Mouse (Mus musculus) midbrain, embryonic 16.5 days (tissue): ENCODE data around the gene Cdk14. TPM values are rescaled to one million over a fixed set of nuclear protein-coding genes. Genes with fewer than 3 reads are reported as not detected.
A peak's percentile ranks its signal among the peaks of the same experiment; 100 is the strongest.

ENCODE experiments used
- ATAC-seq: fragments of 200-750 bp; cut with Nextera tagmentation; 2 replicates; pipeline ENCODE4 v1.8.0; 2017; ENCODE audit warnings: moderate TSS enrichment
- H3K27ac ChIP-seq: fragments of 300-500 bp; sonication (generic); 2 replicates; pipeline ENCODE4 v1.5.1; 2014; ENCODE audit warnings: mild to moderate bottlenecking, low read length, mixed read lengths
- H3K27me3 ChIP-seq: fragments of 300-500 bp; sonication (generic); 2 replicates; pipeline ENCODE4 v1.6.1; 2014; ENCODE audit warnings: low read depth, low read length, mixed read lengths; ENCODE audit not compliant: control insufficient read depth, insufficient read depth
- H3K36me3 ChIP-seq: fragments of 300-500 bp; sonication (generic); 2 replicates; pipeline ENCODE4 v1.6.1; 2014; ENCODE audit warnings: mild to moderate bottlenecking, low read length, moderate library complexity, mixed read lengths; ENCODE audit not compliant: control insufficient read depth, insufficient read depth
- H3K4me1 ChIP-seq: fragments of 300-500 bp; sonication (generic); 2 replicates; pipeline ENCODE4 v1.6.1; 2014; ENCODE audit warnings: mild to moderate bottlenecking, low read length, mixed read lengths; ENCODE audit not compliant: control insufficient read depth, insufficient read depth
- H3K4me2 ChIP-seq: fragments of 300-500 bp; sonication (generic); 2 replicates; pipeline ENCODE4 v1.6.1; 2014; ENCODE audit warnings: mild to moderate bottlenecking, low read length, mixed read lengths
- H3K4me3 ChIP-seq: fragments of 300-500 bp; sonication (generic); 2 replicates; pipeline ENCODE4 v1.5.1; 2014; ENCODE audit warnings: low read depth, mild to moderate bottlenecking, low read length, moderate library complexity, mixed read lengths
- H3K9ac ChIP-seq: fragments of 300-500 bp; sonication (generic); 2 replicates; pipeline ENCODE4 v1.6.1; 2014; ENCODE audit warnings: low read depth, low read length, mixed read lengths
- H3K9me3 ChIP-seq: fragments of 300-500 bp; sonication (generic); replicated peaks from 2 replicates; pipeline ENCODE4 v1.6.1; 2014; ENCODE audit warnings: mild to moderate bottlenecking, low read length, mixed read lengths; ENCODE audit not compliant: control insufficient read depth, poor library complexity, severe bottlenecking
- WGBS: fragments of 180-500 bp; shearing (Covaris S2); extraction: QIAGEN DNeasy Blood & Tissue Kit; methylation state at CpG from one replicate; pipeline ENCODE4 v1.1.7; 2014; 5-methylcytosine and 5-hydroxymethylcytosine counted together
- polyA plus RNA-seq: library from polyadenylated mRNA; unstranded; fragments of >200 nt; fragmentation: Nextera tagmentation; extraction: Ambion mirVana; gene quantifications from 2 replicates; pipeline ENCODE4 v1.2.1, GENCODE M21; 2015

Gene Cdk14
- polyA plus RNA-seq, 1 experiment from 2014 or later, result 44.6 TPM

DNA sequence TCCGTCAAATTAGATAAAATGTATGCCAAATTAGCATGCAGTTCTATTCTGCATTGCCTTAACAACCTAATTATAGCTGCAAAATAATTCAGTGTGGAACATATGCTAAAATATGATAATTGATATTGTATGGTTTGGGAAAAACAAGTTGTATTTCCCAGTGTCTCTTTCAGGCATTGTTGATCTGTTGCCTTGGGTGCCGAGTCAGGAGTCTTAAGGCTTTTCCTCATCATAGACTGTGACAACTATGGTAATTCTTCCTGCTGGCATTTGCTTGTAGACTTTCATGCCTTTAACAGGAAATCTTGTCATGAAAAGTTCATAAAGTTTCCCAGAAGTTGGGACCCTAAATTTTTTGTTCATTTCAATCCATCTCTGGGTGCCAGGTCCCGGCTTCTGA is 641.8 kb downstream of the Cdk14 start:
- no peak overlapping the region for H3K4me3 ChIP-seq
- no peaks in the 10 kb centered on the region for H3K36me3 ChIP-seq
- no peak overlapping the region for H3K9ac ChIP-seq
- H3K27ac ChIP-seq, result no peak overlapping the region
- no peaks in the 10 kb centered on the region for H3K27me3 ChIP-seq
- 70% methylated on average over 3 of the region's 3 CpGs for WGBS
- H3K4me2 ChIP-seq, result no peak overlapping the region
- no peaks in the 10 kb centered on the region for H3K9me3 ChIP-seq
- no peak for ATAC-seq
- H3K4me1 ChIP-seq, result no peaks in the 10 kb centered on the region

DNA sequence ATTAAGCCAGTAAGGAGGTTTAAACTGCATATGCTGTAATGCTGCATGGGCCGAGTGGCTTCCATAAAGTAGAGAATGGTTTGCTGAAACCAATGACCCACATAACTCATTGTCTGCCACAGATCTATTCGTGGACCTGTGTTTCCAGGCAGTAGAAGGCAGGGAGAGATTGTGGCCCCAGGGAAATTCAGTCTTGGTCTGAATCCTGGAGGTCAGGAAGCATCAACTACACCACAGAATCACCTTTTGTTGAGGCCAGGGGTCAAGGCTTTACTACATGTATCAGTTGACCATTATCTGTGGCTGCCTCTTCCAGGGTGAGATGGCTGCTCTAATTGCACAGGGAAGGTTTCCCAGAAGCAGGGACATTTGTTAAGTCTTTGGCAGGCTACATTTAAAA is 643.6 kb downstream of the Cdk14 start:
- Histone ChIP-seq H3K9ac (no peak overlapping the region), H3K27ac (no peak overlapping the region), H3K4me3 (no peak overlapping the region), H3K9me3 (no peaks in the 10 kb centered on the region), H3K4me1 (no peaks in the 10 kb centered on the region), H3K27me3 (no peaks in the 10 kb centered on the region), H3K36me3 (no peaks in the 10 kb centered on the region), H3K4me2 (no peak overlapping the region)
- no peak for ATAC-seq
- WGBS, result 85% methylated on average over 2 of the region's 2 CpGs

DNA sequence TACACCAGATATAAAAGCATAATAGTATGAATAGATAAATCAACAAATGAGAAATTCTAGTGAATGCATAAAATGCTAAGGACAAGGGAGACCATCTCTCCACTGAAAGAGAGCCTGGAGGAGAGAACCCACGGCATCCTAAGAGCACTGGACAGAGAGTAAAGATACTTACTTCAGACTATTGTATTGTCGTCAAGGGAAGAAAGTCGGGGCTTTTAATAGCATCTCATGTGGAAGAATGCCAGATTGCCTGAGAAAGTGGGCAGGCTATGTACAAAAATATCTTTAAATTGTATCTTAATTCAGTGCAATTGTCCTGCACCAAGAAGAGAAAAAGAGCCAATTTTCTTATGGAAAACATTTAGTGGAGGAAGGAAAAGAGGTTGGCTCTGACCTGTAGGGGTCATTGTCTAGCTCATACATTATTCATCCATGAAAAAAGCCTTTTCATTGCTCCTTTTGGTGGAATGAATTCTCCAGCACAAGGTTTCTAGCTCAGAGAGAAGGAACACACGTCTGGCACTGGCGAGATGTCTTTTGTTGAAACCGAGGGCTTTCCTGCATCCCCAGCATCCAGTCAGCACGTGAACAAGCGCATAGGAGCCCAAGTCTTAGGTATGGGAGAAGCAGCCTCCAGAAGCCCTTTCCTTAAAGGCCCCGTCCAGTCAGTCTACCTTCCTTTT is 646.9 kb downstream of the Cdk14 start:
- Histone ChIP-seq H3K27ac (peak overlapping the region; percentile 22; the same call in 1 of the 2 replicates), H3K4me2 (no peak overlapping the region), H3K9ac (no peak overlapping the region), H3K27me3 (no peaks in the 10 kb centered on the region), H3K36me3 (no peaks in the 10 kb centered on the region), H3K9me3 (no peaks in the 10 kb centered on the region), H3K4me3 (no peak overlapping the region), H3K4me1 (no peaks in the 10 kb centered on the region)
- 17% methylated on average over 9 of the region's 9 CpGs for WGBS
- ATAC-seq, result no peak

DNA sequence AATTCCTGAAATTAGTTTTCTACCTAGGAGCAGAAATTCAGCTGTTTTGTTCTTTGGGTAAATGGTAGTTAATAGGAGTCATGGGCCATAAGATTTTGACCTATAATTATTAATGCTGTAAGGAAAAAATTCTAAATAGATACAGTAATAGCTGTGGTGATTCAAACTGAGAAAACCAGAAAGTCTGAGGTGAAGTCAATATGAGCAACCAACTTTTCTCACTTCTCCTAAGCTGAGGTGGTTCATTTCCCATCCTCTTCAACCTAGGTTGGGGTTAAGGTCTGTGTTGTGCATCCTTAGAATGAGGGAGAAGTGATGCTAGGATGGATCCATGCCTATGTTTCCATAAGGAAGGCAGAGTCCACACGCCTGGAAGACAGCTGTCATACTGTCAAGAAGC is 649.5 kb downstream of the Cdk14 start:
- H3K4me1 ChIP-seq, result no peaks in the 10 kb centered on the region
- no peak overlapping the region for H3K27ac ChIP-seq
- 84% methylated on average over 1 of the region's 1 CpGs for WGBS
- H3K4me3 ChIP-seq, result no peak overlapping the region
- no peaks in the 10 kb centered on the region for H3K36me3 ChIP-seq
- ATAC-seq, result no peak
- H3K9me3 ChIP-seq, result no peaks in the 10 kb centered on the region
- H3K4me2 ChIP-seq, result no peak overlapping the region
- H3K9ac ChIP-seq, result no peak overlapping the region
- no peaks in the 10 kb centered on the region for H3K27me3 ChIP-seq

DNA sequence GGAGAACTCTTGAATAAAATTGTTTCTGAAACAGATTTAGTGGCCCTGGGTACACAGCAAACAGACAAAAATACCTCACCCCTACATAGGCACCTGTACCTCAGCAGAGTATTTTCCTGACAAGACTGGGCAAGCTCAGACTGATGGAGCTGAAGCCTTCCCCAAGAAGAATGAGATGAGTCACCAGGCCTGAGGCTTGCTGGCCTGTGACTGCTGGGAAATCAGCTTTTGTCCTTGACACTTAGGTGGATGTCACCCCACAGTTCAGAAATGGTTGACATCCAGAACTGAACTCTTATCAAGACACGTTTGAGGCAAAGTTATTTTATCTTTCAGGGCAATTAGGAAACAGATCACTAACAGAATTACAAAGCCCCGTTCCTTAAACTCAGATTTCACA is 652.2 kb downstream of the Cdk14 start:
- H3K36me3 ChIP-seq, result no peaks in the 10 kb centered on the region
- no peaks in the 10 kb centered on the region for H3K27me3 ChIP-seq
- H3K4me2 ChIP-seq, result no peak overlapping the region
- H3K4me1 ChIP-seq, result no peaks in the 10 kb centered on the region
- H3K4me3 ChIP-seq, result no peak overlapping the region
- H3K9ac ChIP-seq, result no peak overlapping the region
- 69% methylated on average over 2 of the region's 2 CpGs for WGBS
- H3K9me3 ChIP-seq, result no peaks in the 10 kb centered on the region
- H3K27ac ChIP-seq, result no peak overlapping the region
- no peak for ATAC-seq

DNA sequence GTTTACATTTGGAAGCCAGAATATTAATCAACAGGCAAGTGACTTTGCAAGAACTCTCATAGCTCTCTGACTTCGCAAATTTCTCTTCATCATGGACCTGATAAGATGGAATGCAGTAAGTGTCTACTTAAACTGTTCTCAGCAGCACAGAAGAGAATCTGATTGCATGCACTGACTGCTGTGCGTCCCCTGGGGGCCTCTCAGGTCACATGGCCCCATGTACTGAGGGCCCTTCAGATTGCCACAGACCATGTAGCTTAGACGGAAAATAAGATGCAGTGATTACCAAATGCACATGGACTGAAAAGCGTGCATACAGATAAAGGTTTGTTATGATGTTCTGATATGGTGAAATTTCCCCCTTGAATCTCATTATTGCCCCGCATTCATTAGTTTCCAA is 653.4 kb downstream of the Cdk14 start:
- no peaks in the 10 kb centered on the region for H3K4me1 ChIP-seq
- no peak overlapping the region for H3K9ac ChIP-seq
- no peaks in the 10 kb centered on the region for H3K27me3 ChIP-seq
- WGBS, result 74% methylated on average over 5 of the region's 5 CpGs
- H3K4me2 ChIP-seq, result no peak overlapping the region
- H3K9me3 ChIP-seq, result no peaks in the 10 kb centered on the region
- H3K27ac ChIP-seq, result no peak overlapping the region
- no peak overlapping the region for H3K4me3 ChIP-seq
- ATAC-seq, result no peak
- no peaks in the 10 kb centered on the region for H3K36me3 ChIP-seq

DNA sequence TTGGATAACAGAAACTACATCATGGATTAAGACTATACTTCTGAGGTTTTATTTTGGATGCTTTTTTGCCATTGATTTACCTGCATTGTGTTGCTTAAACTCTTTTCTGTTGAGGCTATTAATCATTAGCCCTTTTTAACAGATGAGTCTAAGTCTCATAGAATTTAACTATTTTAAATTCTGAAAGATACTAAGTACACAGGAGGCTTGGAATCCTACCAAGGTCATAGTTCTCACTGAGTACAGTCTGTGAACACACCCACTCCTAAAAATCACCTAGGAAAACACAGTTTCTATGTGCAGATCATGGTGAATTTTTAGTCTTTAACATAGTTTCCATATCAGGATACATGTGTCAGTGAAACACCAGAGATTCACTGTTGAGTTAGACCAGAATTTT is 658.2 kb downstream of the Cdk14 start:
- Histone ChIP-seq H3K4me3 (no peak overlapping the region), H3K9me3 (no peaks in the 10 kb centered on the region), H3K4me2 (no peak overlapping the region), H3K36me3 (no peaks in the 10 kb centered on the region), H3K27ac (no peak overlapping the region), H3K4me1 (peaks cover 9% of the 10 kb centered on the region), H3K27me3 (no peaks in the 10 kb centered on the region), H3K9ac (no peak overlapping the region)
- no peak for ATAC-seq

DNA sequence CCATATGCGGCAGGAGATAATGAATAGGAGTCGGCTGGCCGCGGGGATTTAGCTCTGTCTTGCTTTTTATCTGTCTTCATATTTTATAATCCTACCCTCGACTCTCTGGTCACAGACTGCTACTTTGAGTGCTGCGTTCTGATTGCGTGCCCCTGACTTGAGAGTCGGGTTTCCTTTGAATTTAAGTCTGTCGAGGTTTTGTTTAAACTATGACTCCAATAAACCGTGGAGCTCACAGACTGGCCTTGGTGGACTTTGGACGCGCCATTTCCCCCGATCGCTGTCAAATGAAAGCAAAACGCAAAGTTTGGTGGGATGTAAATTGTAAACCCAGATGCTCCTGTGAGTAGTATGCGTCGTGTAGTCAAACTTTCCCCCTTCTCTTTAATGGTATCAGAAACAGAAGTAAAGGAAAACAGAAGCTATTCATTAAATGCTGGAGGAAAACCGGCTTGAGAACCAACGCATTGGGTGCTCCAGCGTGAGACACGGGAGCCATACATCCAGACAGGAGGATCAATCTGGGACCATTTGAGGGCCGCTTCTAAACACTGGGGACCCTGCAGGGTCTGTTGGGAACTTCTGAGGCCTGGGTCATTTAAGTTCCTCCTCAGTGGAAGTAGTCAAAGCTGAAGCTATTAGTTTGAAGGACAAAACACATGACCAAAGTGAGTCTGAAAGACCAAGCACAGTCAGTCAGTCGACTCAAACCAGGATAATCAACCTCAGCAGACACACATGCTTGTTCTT is 661.6 kb downstream of the Cdk14 start:
- no peak for ATAC-seq

DNA sequence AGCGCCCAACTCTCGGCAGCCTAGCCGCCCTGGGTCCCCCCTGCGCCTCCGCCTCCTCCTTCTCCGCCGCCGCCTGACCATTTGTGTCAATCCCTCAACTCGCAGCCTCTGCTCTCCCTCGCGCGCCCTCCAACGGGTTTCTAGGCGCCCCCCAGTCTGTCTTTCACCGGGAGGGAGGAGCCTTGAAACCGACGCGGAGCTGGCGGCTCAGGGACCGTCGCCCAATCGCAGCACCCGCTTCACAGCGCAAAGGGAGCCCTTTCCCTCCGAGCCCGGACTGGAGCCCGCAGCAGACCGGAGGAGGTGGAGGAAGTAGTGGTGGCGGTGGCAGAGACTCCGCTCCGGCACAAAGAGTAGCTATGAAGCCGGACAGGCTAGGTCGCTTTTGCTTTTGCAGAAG is 662.2 kb downstream of the Cdk14 start, which contains the start of gene Fzd1:
Gene Fzd1 (minus strand): TSS at position 134 of the 400 bp plus-strand sequence.
- Histone ChIP-seq H3K9ac (peak within 1 kb of the TSS; percentile 96), H3K36me3 (no peaks in the 10 kb centered on the region), H3K4me1 (peaks cover 9% of the 10 kb centered on the region), H3K27ac (peak within 1 kb of the TSS; percentile 98), H3K9me3 (no peaks in the 10 kb centered on the region), H3K27me3 (no peaks in the 10 kb centered on the region), H3K4me2 (peak within 1 kb of the TSS; percentile 68), H3K4me3 (peak within 1 kb of the TSS; percentile 88)
- WGBS, result under 1% methylated on average over 29 of the region's 33 CpGs
- peak; percentile 95 for ATAC-seq

More for the DNA sequence above, 661.6 kb downstream of the Cdk14 start:
- Histone ChIP-seq H3K4me2 (peak overlapping the region; percentile 68), H3K36me3 (no peaks in the 10 kb centered on the region), H3K9me3 (no peaks in the 10 kb centered on the region), H3K4me1 (peaks cover 9% of the 10 kb centered on the region), H3K27me3 (no peaks in the 10 kb centered on the region), H3K9ac (peak overlapping the region; percentile 96), H3K4me3 (peak overlapping the region; percentile 88), H3K27ac (peak overlapping the region; percentile 98)
- WGBS, result under 1% methylated on average over 23 of the region's 23 CpGs
